Mouse (Mus musculus): ENCODE data around the gene Dmbt1.
"Not testable (repeated sequence)": the region's sequence is repeated elsewhere in the genome, so short reads cannot be mapped to it uniquely, and the experiment has no call there.

The Dmbt1 gene

DNA sequence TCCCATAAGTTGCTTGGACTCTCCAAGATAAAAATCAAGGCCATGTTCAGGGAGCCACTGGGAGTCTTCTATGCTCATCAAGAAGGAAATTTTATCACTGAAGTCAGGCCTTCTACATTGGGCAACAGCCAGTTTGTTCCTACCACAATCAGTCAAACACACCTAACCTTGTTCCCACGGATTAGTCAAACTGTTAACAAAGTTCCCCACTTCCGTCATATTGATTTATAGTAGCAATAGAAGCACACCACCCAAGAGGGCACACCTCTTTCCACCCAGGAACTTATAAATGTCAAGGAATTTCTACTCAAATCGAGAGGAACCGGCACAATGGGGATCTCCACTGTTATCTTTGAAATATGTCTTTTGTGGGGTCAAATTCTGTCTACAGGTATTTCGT, at the start of gene Dmbt1:
Gene Dmbt1, plus strand, starts transcription at position 299 of the 400 bp plus-strand sequence.
- DNase-seq (ENCODE audit: low spot score): no peak

DNA sequence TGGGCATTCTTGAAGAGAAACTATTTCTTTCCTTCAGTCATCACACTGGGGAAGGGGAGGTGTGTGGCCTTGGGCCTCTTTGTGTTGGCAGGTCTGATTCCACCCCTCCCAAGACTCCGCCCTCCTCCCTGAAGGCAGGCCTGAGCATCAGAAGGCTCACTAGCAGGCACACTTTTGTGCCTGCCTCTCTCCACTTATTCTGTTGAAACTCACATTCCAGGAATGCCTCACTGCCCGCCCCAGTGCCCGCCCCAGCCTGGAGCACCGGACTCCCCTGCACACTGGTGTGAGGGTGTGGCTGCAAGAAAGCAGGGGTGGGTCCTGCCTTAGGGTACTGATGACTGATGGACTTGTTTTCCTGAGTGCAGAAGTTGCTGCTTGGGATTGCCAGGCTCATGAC, 49.5 kb upstream of the Dmbt1 start:
- DNase-seq (ENCODE audit: low spot score): no peak

DNA sequence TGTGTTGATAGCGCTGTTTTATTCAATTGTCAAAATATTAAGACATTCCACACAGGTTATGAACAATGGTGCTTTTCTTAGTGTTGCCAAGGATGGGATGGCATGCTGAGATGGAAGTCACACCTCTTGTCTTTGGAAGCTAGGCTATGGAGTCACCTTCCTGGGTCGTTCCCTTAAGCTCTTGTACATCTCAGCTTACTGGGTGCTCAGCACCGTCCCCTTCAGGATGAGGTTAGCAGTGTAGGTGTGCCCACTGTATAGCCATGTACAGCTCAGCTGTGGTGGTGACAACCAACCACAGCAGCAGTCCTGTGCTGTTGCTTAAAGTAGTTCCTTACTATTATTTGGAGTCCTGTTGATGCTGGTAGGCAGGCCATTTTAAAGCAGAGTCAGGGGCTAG, 49.0 kb upstream of the Dmbt1 start:
- DNase-seq (ENCODE audit: low spot score): no peak

DNA sequence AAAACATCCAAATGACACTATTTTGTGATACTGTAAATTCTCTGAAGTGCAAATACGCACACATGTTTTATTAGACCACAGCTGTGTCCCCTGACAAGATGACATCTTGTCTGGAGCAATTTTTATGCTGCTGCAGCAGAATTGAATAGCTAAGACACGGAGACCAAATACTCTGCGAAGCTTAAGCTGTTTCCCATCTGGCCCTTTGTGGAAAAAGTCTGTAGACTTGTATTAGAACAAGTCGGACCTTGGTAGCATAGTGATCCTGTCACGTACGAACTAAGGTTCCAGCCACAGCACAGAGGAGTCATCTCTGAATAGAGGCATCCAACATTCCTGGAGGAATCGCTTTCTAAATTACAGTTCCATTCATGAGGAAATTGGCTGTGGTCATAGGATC, 47.6 kb upstream of the Dmbt1 start:
- DNase-seq (ENCODE audit: low spot score): no peak

DNA sequence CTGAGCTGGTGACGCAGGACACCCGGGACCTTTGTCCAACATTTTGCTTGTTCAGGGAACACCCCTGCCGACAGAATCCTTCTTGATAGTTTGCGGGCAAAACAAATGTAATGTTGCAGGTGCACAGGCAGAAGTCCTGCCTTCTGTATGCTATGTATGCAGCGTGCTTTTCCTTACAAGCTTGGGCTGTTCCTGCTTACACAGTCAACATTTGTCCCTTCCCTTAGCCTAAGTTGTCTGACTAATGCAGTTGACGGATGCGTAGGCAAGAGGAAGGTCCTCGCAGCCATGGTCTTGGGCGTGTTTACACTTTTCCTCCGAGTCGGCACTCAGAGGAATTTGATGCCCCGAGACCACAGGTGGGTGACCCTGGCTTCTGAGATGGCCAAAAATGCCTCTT, 46.7 kb upstream of the Dmbt1 start:
- DNase-seq (ENCODE audit: low spot score): no peak

DNA sequence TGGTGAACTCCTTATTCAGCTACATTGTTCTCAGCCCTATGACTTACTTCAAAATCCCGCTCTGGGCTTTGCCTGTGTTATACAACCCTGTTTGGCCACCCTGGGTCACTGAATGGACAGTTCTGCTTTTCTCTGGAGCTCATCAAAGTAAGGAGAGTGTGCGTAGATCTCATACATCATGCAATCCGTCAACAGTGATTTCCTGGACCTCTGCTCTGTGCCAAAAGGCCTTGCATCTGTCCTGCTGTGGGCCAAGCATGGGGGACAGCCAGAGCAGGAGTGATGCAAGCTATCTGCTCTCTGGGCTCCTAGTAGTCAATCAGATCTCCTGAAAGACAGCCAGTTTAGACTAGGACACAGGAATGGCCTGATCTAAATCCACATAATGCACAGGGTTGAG, 46.1 kb upstream of the Dmbt1 start:
- DNase-seq (ENCODE audit: low spot score): no peak

DNA sequence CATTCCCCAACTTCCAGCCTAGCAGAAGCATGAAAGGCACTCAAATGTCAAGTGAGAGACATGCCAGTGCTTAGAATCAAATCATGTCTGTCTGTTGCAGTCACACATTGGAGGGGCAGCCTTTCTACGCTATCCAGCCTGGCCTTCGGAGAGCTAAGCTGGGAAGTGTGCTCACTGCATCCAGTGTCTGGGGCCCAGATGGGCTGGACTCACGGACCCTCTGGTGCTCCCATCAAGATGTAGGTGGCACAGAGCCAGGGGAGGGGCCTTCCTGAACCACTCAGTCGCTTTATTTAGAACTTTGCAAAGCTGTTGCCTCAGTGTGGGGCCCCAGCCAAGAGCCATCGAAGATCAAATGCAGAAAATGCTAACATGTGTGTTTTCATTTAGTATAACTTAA, 43.7 kb upstream of the Dmbt1 start:
- DNase-seq (ENCODE audit: low spot score): no peak

DNA sequence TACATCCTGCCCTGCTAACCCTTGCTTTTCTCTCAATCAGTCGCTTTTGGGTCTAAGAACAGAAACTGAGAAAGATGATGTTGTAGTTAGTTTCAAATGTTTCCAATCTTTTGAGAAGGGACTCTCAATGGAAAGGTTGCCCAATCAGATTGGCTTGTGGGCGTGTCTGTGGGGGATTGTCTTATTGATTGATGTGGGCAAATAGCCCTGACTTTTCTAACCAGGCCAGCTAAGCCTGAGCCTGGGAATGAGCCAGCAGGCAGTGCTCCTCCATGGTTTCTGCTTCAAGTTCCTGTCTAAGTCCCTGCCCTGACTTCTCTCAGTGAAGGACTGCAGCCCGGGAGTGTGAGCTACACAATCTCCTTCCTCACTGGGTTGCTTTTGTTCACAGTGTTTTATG, 42.5 kb upstream of the Dmbt1 start:
- DNase-seq (ENCODE audit: low spot score): no peak

DNA sequence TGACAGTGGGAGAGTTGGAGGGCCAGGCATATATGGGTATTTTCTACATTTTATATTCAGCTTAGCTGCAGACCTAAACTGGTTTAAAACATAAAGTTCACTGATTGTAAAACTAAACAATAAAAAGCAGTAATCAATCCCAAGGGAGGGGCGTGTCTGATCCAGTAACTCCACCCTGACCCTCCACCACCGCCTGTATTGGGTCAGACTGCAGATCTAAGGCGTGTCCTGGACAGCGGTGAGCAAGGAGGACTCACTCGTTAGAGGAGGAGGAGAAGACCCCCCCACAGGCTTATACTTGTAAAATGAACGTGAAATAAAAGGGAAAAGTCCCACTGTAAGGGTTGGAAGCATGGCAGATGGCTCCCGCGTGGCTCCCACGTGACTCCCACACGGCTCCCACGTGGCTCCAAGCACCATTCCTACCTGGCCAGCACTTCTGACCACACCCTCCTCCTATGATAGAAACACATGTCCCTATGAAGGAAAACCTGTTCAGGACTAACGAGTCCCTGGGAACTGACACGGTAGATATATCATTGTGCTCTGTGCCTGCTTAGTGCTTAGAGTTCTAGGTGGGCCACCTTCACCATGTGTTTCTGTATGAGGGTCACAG, 40.6 kb upstream of the Dmbt1 start:
- no peak for DNase-seq (ENCODE audit: low spot score)

DNA sequence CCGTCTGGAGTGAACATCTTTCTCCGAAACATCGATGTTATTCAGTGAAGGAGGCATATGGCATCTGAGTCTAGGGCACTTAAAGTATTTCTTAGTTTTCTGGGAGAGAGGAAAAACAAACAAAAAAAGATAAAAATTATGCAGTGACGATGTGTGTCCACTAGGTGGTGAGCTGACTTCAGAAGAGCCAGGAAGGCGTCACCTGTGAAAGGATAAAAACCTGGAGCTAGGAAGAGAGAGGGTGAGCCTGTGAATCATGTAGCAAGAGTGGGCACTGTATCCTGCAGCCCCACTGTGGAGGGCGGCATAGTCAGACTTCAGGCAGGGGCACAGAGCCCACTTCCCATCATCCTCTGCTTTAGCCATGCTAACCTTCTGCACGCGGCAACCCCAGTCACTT, 37.9 kb upstream of the Dmbt1 start:
- DNase-seq (ENCODE audit: low spot score): no peak

DNA sequence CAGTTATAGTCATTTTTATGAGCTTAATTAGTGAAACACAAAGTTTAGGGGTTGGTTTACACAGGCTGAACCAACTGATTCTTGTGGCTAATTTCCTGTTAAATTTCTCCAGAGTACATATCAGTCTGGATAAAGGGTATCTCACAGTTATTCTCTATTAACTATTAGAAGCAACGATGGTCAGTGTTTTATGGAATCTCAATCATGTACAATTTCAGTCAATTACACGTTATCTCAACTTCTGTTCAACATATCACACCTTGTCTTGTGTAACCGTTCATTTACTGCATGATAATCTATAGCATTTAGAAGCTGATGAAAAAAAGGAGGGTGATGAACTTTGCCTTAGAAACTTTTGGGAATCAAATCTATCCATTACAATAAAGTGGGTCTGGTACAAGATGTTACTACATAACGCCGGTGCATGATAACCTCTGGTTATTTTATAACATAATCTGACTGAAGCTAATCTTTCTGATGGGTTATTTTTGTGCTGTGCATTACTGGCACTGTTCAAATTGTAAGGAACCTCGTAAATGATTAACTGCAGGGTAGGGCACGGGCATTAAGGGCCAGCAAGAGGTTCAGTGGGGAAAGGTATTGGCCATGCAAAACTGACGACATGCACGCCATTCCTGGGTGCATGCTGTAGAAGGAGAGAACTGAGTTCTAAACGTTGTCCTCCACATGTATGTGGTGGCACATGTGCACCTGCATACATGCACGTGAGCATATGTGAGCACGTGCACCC, 29.7 kb upstream of the Dmbt1 start:
- no peak for DNase-seq (ENCODE audit: low spot score)

DNA sequence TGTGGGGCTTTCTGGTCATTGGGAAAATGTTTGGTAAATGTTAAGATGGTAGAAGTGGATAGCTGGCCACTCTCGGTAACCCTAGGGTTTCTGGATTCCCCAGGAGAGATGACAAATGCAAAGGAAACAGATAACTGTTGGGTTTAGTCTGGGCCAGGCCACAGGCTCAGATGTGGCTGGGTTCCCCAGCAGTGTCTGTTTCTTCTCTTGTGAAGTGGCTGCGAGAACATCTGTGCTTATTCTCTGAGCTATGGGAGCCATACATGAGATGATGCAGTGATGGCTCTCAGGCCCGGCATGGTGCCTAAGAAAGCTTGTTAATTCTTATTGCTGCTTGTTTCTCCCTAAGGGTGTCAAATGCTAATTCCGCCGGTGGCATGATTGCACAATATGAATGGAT, 27.8 kb upstream of the Dmbt1 start:
- DNase-seq (ENCODE audit: low spot score): no peak

DNA sequence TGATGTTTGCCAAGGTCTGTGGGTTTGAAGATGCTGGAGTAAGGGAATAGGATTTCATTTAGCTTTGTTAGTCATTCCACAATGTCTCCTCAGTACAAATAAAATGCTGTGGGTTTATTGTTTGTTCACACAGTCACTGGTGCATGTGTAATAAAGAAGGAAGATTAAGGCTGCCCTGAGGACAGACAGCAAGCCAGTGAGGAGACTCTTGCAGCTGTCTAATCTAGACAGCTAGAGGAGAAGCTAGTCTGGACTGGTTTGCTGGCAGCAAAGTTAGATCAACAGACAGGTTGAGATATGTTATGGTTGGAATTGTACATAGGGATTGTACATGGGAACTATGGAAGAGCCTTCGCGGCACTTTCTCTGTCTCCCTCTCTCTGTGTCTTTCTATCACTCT, 24.6 kb upstream of the Dmbt1 start:
- DNase-seq (ENCODE audit: low spot score): no peak

DNA sequence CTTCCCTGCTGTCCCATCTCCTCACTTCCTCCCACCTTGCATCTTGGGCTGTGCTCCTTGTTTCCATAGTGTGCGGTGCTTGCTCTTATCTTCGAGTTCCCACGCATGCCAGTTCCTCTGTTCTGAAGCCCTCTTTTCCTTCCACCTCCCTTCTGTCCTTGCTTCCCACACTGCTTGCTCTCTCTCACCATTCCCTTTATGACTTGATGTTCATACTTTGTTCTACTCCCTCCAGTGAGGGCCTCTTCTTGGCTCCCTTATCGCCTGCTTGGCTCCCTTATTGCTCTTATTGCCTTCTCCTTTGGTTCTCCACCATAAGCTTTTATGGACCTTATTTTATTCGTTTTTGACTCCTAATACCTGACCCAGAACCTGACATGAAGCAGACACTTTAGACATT, 22.7 kb upstream of the Dmbt1 start:
- no peak for DNase-seq (ENCODE audit: low spot score)

DNA sequence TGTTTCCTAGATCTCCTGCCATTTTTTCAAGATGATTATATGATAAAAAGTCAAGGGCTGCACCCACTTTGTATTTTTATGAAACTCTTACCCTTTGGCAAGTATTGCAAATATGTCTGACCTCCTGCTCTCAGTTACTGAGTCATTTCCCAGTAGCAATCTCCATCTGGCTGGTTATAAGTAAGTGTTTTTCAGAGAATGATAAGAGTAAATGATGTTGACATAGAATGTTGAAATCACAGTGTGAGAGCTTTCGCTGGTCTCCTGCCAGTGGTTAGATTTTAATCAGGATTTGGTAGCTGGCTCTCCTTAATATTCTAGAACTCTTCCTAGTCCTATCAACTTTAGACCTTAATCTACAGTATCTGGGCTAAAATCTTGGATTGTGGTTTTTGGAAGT, 20.0 kb upstream of the Dmbt1 start:
- DNase-seq (ENCODE audit: low spot score): no peak

DNA sequence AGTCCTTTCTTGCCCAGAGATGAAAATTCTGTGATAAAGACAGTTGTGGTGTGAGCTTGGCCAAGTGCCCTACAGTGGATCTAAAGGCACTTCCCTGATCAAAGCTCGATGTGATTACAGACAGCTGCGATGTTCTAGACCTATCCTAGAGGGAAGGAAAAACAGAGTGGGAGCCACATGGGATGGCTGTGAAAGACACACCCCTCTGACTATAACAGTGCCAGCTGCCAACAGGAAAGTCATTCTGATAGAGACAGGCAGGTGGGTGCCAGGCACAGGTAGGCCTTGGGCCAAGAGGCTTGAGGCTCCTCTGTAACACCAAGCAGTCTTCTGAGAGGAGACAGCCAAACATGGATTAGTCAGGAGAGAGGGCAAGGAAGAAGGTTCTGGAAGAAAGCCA, 12.7 kb upstream of the Dmbt1 start:
- DNase-seq (ENCODE audit: low spot score): no peak

DNA sequence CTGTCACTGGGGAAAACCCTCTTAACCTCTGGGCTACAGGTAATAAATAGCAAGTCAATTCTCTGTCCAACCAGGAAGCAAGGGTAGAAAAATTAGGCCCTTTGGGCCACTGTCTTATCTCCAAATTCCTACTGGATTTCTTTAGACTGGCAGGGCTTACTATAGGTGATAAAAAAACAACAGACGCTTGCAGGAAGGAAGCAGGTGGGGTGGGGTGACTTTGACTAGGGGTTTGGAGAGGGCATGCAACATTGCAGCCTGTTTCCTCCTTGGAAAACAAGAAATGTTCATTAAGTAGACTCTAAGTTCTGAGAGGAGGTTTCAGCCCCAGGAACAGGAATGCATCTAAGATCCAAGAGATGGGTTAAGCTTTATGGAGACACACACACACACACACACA, 7.0 kb upstream of the Dmbt1 start:
- no peak for DNase-seq (ENCODE audit: low spot score)

DNA sequence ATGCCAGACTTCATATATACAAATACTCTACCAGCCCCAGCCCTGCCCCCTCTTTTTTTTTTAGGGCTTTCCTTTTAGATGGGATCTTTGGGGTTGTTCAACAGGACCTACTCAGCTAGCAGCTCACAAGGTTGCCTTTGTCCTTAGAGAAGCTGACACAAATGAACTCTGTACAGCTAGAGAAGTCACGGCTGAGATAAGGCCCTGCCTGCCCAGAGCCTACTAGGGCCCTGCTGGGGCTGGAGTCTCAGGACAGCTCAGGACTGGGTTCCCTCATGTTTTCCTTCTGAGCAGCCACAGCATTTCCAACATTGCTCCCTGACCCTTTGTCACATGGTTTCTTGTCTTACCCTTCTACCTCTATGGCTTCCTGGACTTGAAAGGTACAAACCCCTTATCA, 4.3 kb upstream of the Dmbt1 start:
- no peak for DNase-seq (ENCODE audit: low spot score)

DNA sequence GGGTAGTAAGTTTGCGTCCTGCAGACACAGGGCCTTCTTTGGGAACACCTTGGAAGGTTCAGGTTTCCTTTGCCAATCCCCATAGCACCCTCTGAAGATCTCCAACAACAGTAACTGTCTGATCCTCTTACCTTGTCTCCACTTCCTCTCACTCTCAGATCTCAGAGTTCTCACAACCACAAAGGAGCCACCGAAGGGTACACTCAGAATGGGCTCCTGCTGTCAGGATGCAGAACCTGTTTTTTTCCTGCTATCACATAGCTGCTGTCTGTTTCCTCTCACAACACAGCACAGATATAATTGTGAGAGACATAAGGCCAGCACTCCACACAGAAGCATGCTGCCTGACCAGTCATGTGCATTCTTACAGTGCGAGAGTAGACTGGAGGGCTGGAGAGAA, 4.5 kb downstream of the Dmbt1 start:
- DNase-seq (ENCODE audit: low spot score): no peak

DNA sequence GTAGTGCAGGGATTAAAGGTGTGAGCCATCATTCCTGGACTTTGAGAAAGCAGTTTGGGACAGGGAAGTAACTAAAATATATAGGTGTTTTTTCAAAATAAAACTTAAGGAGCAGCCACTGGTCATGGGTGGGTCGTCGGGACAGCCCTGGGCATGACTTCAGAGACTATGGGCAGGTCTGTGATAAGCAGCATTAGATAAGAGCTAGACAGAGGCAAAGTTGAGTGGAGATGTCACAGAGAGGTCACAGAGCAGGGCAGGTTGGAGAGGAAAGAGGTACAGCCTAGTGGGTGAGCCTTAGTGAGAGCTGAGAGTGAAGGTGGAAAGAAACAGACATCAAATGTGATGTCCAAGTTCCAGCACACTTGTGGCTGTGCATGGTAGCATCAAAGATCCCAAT, 5.2 kb downstream of the Dmbt1 start:
- no peak for DNase-seq (ENCODE audit: low spot score)

DNA sequence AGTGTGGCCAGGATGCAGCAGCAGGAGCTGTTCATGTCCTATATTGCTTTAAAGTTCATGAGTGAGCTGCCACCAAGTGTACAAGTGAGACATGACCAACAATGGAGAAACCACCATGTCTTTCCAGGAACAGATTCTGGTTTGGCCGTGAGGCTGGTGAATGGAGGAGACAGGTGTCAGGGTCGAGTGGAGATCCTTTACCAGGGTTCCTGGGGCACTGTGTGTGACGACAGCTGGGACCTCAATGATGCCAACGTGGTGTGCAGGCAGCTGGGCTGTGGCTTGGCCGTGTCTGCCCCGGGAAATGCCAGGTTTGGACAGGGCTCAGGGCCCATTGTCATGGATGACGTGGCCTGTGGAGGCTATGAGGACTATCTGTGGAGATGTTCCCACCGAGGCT, 8.9 kb downstream of the Dmbt1 start:
- DNase-seq (ENCODE audit: low spot score): not testable (repeated sequence)

DNA sequence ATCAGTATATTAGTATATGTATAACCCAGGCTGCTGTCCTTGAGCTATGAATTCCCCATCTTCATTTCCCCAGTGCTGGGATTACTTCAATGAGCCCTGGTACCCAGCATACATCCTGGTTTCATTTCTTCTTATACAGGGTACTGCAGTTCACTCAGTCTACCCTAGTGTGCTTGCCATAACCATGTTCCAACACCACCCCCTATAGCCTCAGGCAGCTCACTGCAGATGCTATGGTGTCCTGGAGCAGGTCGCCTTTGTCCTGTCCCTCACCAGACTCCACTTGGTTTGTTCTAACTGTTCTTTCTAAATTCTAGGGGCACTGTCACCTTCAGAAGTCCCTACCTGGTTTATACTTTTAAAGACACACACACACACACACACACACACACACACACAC, 10.8 kb downstream of the Dmbt1 start:
- DNase-seq (ENCODE audit: low spot score): no peak

DNA sequence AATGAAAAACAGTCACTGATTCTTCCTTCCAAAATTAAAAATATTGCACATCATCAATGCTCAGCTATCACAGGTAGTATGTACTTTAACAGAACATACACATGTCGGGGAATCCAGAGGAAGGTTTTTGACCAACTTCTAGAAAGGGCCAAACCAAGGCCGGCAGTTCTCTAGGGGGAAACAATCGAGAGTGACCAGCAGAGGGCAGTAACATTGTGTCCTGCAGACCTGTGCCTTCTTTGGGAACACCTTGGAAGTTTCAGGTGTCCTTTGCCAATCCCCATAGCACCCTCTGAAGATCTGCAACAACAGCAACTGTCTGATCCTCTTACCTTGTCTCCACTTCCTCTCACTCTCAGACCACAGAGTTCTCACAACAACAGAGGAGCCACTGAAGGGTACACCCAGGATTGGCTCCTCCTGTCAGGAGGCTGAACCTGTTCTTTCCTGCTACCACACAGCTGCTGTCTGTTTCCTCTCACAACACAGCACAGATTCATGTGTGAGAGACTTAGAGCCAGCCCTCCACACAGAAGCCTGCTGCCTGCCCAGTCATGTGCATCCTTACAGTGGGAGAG, 13.5 kb downstream of the Dmbt1 start:
- not testable (repeated sequence) for DNase-seq (ENCODE audit: low spot score)

DNA sequence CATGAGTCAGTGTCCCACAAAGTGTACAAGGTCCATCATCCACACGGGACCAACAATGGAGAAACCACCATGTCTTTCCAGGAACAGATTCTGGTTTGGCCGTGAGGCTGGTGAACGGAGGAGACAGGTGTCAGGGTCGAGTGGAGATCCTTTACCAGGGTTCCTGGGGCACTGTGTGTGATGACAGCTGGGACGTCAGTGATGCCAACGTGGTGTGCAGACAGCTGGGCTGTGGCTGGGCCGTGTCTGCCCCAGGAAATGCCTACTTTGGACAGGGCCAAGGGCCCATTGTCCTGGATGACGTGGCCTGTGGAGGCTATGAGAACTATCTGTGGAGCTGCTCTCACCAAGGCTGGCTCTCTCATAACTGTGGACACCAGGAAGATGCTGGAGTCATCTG, 18.0 kb downstream of the Dmbt1 start:
- DNase-seq (ENCODE audit: low spot score): not testable (repeated sequence)

All from c-Kit-positive CD71-positive TER-119-positive erythroid progenitor cells, embryonic 14.5 days (primary cell).